Mouse (Mus musculus) gastrocnemius, adult 8-10 months (tissue): Measurements from ENCODE around the gene Hist1h2ad. TPM values are rescaled to one million over a fixed set of nuclear protein-coding genes. Genes with fewer than 3 reads are reported as not detected.
"Not testable (repeated sequence)": the region's sequence is repeated elsewhere in the genome, so short reads cannot be mapped to it uniquely, and the experiment has no call there.

Source experiments
- DNase-seq, 2 experiments: peaks; one replicate each; pipeline ENCODE4 v3.0.0; 2022; ENCODE audit warnings: low spot score in 2 of 2
- total RNA-seq, 4 experiments: library from RNA; stranded (reverse); gene quantifications; 2 replicates each; pipeline ENCODE4 v1.2.4; 2022

The Hist1h2ad gene
- total RNA-seq, 4 experiments from 2014 or later, result 2.2 TPM; not detected in 3

DNA sequence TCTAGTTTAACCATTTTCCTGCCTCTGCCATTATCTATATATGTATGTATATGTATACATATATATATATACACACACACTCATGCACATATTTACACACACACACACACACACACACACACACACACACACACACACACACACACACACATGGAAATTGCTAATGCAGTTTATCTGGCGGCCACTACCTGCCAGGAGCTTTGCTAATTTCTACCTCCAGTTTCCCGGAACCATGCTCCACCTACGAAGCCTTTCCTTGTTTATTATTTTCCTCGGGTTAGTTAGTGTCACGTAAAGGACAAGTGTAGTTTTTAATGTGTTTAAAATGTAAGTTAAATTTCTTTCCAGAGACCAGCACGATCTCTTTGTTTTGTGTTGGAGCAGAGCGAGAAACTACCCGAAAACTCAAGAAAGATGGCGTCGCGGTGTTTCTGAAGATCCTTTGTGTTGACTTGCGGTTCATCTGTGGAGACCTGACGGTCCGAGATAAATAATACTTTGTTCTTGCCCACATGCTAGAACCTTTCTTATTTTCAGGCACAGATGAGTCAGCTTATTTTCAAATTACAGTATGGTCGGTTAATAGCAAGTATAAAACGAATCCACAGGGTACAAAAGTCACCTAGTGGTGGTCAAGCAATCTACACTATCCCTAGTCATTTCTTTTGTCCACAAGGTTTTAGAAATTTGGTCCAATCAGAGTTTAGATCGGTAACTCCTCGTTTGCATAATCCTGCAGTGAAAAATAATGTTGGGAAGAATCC is 11.3 kb upstream of the Hist1h2ad start:
- no peak for DNase-seq

- no peak for DNase-seq
Measured at GRCm38 (mm10) chr13:23564482-23564881, 9.7 kb upstream of the Hist1h2ad start.

GRCm38 (mm10) chr13:23570261-23571021 is 3.7 kb upstream of the Hist1h2ad start:
- not testable (repeated sequence) for DNase-seq

DNA sequence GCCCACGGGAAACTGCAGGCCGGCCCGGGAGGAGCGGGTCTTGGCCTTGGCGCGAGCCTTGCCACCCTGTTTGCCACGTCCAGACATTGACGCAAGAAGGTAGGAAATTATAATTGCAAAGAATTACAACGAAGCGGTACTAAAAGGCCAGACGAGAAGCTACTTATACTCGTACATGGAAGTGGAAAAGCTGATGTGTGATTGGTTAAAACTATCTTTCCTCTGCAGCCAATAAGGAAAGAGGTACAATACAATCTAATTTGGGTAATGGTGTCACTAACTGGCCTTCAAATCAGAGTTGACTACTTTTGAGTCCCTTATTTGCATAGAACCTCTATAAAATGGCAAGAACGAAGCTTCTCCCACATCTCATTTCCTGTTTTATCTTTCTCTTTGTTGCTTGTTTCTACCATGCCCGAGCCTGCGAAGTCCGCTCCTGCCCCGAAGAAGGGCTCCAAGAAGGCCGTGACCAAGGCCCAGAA is 3.1 kb upstream of the Hist1h2ad start, which contains the start of the genes Hist1h2ae and Hist1h2bg:
Gene Hist1h2ae (minus strand): TSS at position 199 of the 482 bp plus-strand sequence.
Gene Hist1h2bg (plus strand): TSS at position 375 of the 482 bp plus-strand sequence.
- no peak for DNase-seq

- DNase-seq, result not testable (repeated sequence)
Measured at GRCm38 (mm10) chr13:23571504-23572217, 2.5 kb upstream of the Hist1h2ad start.

- no peak for DNase-seq
Measured at GRCm38 (mm10) chr13:23572218-23573033, 1.8 kb upstream of the Hist1h2ad start.

DNA sequence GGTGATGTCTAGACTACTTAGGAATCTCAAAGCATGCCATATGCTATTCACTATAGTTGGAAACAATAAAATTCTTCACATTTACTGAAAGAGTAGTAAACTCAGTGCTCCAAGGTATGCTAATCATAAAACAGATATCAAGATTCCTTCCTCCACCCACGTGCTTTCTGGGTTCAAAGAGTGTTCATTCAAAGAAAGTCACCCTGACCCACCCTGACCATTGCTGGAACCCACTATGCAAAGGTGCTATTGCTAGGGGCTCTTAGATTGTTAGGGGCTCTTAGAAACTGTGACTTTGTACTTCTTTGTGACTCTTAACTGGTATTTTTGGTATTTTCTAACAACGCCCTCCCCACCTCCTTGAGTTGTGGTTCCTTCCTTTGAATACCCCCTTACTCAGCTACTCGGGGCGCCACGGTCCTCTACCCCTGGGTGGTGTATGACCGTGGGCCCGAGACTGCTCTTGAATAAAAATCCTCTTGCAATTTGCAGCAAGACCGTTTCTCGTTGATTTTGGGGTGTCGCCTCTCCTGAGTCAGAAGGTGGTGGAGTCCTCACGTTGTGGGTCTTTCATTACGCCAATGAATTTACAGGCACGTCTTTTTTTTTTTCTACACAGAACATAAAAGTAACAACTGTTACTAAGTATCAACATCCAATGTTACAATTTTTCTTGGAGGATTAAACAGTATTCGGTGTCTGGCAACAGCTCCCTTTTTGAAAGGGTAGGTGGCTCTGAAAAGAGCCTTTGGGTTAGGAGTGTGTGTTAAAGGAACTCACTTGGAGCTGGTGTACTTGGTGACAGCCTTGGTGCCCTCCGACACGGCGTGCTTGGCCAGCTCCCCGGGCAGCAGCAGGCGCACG is 915 bp upstream of the Hist1h2ad start:
- DNase-seq, result not testable (repeated sequence)

DNA sequence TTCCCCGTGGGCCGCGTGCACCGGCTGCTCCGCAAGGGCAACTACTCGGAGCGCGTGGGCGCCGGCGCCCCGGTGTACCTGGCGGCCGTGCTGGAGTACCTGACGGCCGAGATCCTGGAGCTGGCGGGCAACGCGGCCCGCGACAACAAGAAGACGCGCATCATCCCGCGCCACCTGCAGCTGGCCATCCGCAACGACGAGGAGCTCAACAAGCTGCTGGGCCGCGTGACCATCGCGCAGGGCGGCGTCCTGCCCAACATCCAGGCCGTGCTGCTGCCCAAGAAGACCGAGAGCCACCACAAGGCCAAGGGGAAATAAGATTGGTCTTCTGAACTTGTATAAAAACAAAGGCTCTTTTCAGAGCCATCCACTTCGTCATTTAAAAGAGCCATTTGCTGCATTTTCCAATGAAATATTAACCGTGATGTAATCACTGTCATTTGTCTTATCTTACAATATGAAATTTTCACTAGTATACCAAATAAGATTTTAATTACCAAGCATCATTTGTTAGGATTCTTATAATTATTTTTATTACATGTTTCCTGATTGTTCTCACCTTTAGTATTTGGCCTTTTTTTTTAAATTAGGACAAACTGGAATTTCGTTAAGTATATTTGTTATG is 477 bp downstream of the Hist1h2ad start:
- DNase-seq, result not testable (repeated sequence)

DNA sequence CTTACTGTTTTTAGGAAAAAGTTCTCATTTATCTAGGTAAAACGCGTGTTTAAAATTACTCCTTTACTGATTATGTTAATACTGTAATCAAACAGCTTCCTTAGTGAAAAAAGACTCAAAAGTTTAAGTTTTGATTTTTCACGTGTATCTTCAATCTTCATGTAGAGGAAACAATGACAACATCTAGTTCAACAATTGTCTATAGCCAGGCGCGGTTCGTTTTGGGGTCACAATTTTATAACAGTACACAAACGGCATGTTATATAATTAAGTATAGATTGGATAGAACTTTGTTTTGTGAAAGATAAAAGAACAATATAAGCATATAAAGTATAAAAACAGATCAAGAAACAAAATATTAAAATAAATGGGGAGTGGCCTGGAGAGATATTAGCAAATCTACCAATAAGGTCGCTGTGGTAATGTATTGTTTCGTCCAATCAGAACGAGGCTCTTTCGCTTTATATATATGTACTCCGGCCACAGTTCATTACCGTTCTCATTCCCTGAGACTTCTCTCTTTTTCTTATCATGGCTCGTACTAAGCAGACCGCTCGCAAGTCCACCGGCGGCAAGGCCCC is 1.2 kb downstream of the Hist1h2ad start, which contains the start of gene Hist1h3d:
Gene Hist1h3d (plus strand): TSS at position 493 of the 581 bp plus-strand sequence.
- DNase-seq, result no peak

- not testable (repeated sequence) for DNase-seq
Measured at GRCm38 (mm10) chr13:23575864-23576313, 1.7 kb downstream of the Hist1h2ad start.

DNA sequence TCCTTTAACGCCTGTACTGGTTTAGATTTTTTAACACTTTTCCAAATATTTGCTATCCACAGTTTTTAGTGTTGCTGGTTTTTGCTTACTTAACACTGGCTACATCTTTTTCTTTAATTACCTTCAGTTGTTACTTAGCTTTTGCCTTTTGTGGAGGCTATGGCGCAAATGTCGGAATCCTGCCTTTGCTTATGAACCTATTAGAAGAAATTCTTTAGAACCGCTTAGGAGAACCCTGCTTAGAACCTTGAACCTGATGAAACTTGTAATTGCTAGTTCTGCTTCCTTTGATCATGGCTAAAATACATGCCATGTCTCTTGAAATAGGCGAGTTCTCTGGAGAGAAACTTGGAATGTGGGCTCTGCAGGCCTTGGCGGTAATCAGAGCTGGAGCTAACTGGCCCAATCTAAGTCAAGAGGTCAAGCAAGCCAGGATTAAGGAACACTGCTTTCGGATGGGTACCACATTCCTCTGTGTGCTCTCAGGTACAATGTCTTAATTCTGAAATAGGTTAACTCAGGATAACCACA is 2.2 kb downstream of the Hist1h2ad start:
- no peak for DNase-seq

GRCm38 (mm10) chr13:23576906-23577639 is 2.9 kb downstream of the Hist1h2ad start:
- no peak for DNase-seq

DNA sequence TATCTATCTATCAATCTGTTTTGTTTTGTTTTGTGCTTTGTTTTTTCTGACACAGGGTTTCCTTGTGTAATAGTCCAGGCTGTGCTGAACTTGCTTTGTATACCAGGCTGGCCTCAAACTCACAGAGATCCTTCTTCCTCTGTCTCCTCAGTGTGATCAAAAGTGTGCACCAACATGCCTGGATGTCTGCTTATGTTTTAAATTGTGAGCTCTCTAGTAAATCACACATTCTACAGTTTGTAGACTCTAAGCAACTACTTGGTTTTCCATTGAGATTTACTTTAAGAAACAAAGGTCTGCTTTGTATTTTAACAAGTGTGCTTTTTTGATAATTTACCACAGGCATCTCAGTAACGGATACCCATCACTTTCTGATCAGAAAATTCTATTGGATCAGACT is 3.7 kb downstream of the Hist1h2ad start:
- no peak for DNase-seq

GRCm38 (mm10) chr13:23581408-23582218 is 7.4 kb downstream of the Hist1h2ad start, which contains the start of gene Hist1h4d:
Gene Hist1h4d (plus strand): TSS chr13:23581598.
- peak; percentile 88 to 90 for DNase-seq

DNA sequence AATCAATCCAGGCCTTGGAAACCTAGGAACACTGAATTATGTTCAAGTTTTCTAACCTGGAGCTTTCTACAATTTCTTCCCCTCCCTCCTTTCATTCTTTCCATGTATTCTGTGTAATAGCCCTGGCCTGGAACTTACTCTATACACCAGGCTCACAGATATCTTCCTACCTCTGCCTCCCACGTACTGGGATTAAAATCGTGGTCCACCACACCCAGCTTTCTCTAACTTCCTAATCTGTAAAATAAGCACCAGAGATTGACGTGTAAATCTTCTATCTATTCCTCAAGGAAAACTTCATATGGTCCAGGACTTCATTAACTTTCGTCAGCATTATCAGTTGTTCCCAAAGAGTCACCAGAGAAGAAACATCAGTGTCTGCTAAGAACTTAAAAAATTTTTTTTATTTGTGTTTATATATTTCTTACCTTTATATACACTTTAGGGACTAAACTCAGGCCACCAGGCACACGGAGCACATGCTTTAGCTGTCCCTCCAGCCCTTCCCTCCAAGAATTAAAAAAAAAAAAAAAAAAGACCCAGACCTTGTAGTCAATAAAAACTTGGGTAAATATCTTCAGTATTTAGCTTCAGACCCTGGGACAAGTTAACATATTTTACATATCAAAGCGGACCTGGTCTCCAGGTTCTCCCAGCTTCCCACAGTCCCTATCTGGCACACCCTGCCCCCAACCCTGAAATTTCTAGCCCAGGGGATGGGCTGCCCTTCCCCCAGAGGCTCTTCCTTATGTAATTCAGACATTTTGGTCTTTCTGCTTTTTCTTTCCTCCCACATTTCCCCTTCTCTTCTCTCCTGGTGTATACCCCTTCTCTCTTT is 8.3 kb downstream of the Hist1h2ad start:
- no peak for DNase-seq
